Mouse (Mus musculus) brain, embryonic 14.5 days (tissue): Measurements from ENCODE around the gene Ppara.

ENCODE experiments used
- CTCF ChIP-seq: fragments of 200-500 bp; IDR thresholded peaks from 2 replicates; pipeline ENCODE4 v1.5.1; 2012; ENCODE audit warnings: inconsistent platforms, mild to moderate bottlenecking, moderate library complexity, borderline replicate concordance; ENCODE audit not compliant: insufficient read depth, insufficient read length; ENCODE audit errors: extremely low read depth
- POLR2A ChIP-seq: fragments of 200-500 bp; IDR thresholded peaks from 2 replicates; pipeline ENCODE4 v1.6.1; 2012; ENCODE audit warnings: mild to moderate bottlenecking, inconsistent platforms, borderline replicate concordance; ENCODE audit not compliant: poor library complexity, insufficient read depth, insufficient read length, severe bottlenecking; ENCODE audit errors: extremely low read depth

DNA sequence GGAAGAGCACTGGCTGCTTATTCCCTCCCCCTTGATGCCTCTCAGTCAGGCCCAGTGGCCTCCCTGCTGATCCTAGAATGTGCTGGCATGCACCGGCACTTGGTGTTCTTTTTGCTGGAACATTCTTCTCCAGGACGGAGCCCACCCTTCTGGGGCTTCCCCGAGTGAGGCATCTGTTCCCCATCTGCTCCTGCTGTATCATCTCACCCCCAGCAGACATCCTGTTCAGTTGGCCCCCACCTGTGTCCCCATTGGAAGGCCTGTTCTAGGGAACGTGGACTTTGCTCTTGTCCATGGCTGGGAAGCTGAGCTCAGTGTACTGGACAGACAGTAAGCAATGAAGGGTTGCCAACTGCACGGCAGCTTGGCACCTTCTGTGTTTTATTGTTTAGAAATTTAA, 42.0 kb downstream of the Ppara start:
- no peak for TF ChIP-seq POLR2A
- no peak for TF ChIP-seq CTCF
